Mouse (Mus musculus) embryo, embryonic 11.5 days (tissue): ENCODE measurements around the gene Ctse.

ENCODE experiments used
- DNase-seq: peaks from one replicate; pipeline ENCODE4 v3.0.0-alpha.2; 2012; ENCODE audit warnings: low read depth, low spot score

Gene Ctse

GRCm38 (mm10) chr1:131652670-131653443 lies 14.8 kb downstream of the Ctse start:
- DNase-seq = no peak

- DNase-seq = no peak
Measured at GRCm38 (mm10) chr1:131655601-131656000, 17.5 kb downstream of the Ctse start.

GRCm38 (mm10) chr1:131657945-131658354 lies 19.8 kb downstream of the Ctse start:
- DNase-seq = peak; percentile 94

- DNase-seq = no peak
Measured at GRCm38 (mm10) chr1:131659512-131660085, 21.5 kb downstream of the Ctse start.

- no peak for DNase-seq
Measured at GRCm38 (mm10) chr1:131660266-131660665, 22.2 kb downstream of the Ctse start.

GRCm38 (mm10) chr1:131660716-131661472 lies 22.8 kb downstream of the Ctse start:
- no peak for DNase-seq

- DNase-seq = no peak
Measured at GRCm38 (mm10) chr1:131661749-131662148, 23.6 kb downstream of the Ctse start.

GRCm38 (mm10) chr1:131663286-131663995 lies 25.3 kb downstream of the Ctse start:
- DNase-seq = no peak

- no peak for DNase-seq
Measured at GRCm38 (mm10) chr1:131664136-131664535, 26.0 kb downstream of the Ctse start.

GRCm38 (mm10) chr1:131665886-131666285 lies 27.8 kb downstream of the Ctse start:
- no peak for DNase-seq

- DNase-seq = no peak
Measured at GRCm38 (mm10) chr1:131671113-131671512, 33.0 kb downstream of the Ctse start.

GRCm38 (mm10) chr1:131672361-131672760 lies 34.3 kb downstream of the Ctse start:
- no peak for DNase-seq

GRCm38 (mm10) chr1:131679644-131680043 lies 41.5 kb downstream of the Ctse start:
- no peak for DNase-seq

GRCm38 (mm10) chr1:131687739-131688138 lies 49.6 kb downstream of the Ctse start:
- DNase-seq = no peak

GRCm38 (mm10) chr1:131688475-131688874 lies 50.4 kb downstream of the Ctse start, which contains the start of gene Rab7b:
Gene Rab7b, plus strand, starts transcription at chr1:131688695.
- no peak for DNase-seq

- DNase-seq = no peak
Measured at GRCm38 (mm10) chr1:131689016-131689415, 50.9 kb downstream of the Ctse start.

GRCm38 (mm10) chr1:131689899-131690298 lies 51.8 kb downstream of the Ctse start:
- no peak for DNase-seq

- no peak for DNase-seq
Measured at GRCm38 (mm10) chr1:131690435-131690834, 52.3 kb downstream of the Ctse start.

GRCm38 (mm10) chr1:131691356-131691755 lies 53.2 kb downstream of the Ctse start:
- no peak for DNase-seq

GRCm38 (mm10) chr1:131695308-131695707 lies 57.2 kb downstream of the Ctse start:
- DNase-seq = no peak

- no peak for DNase-seq
Measured at GRCm38 (mm10) chr1:131696325-131696724, 58.2 kb downstream of the Ctse start.

- no peak for DNase-seq
Measured at GRCm38 (mm10) chr1:131698770-131699169, 60.7 kb downstream of the Ctse start.
